Mouse (Mus musculus) MN1 (cell line): ENCODE results near the gene Prmt2.

Source experiments
- DNase-seq: peaks from one replicate; pipeline ENCODE4 v3.0.0-alpha.2; 2016; ENCODE audit warnings: low spot score

The Prmt2 gene

GRCm38 (mm10) chr10:76217056-76217455, 20.6 kb downstream of the Prmt2 start:
- no peak for DNase-seq

GRCm38 (mm10) chr10:76214161-76214560, 23.5 kb downstream of the Prmt2 start:
- no peak for DNase-seq

- no peak for DNase-seq
Measured at GRCm38 (mm10) chr10:76212121-76212520, 25.5 kb downstream of the Prmt2 start.

GRCm38 (mm10) chr10:76210806-76211205, 26.9 kb downstream of the Prmt2 start:
- no peak for DNase-seq

- DNase-seq = no peak
Measured at GRCm38 (mm10) chr10:76209241-76209640, 28.4 kb downstream of the Prmt2 start.

- no peak for DNase-seq
Measured at GRCm38 (mm10) chr10:76207262-76207796, 30.3 kb downstream of the Prmt2 start.

- DNase-seq = no peak
Measured at GRCm38 (mm10) chr10:76203798-76204283, 33.8 kb downstream of the Prmt2 start.

- DNase-seq = peak; percentile 60
Measured at GRCm38 (mm10) chr10:76201978-76202377, 35.7 kb downstream of the Prmt2 start.

GRCm38 (mm10) chr10:76201416-76201815, 36.2 kb downstream of the Prmt2 start:
- DNase-seq = no peak

GRCm38 (mm10) chr10:76188010-76188409, 49.7 kb downstream of the Prmt2 start:
- no peak for DNase-seq

- DNase-seq = no peak
Measured at GRCm38 (mm10) chr10:76185216-76185615, 52.4 kb downstream of the Prmt2 start.

- DNase-seq = no peak
Measured at GRCm38 (mm10) chr10:76174899-76175298, 62.8 kb downstream of the Prmt2 start.

GRCm38 (mm10) chr10:76158009-76158408, 79.7 kb downstream of the Prmt2 start:
- DNase-seq = no peak

GRCm38 (mm10) chr10:76157528-76157927, 80.1 kb downstream of the Prmt2 start:
- DNase-seq = no peak
